Mouse (Mus musculus): ENCODE data around the gene Pprc1. TPM values are rescaled to one million over a fixed set of nuclear protein-coding genes. Genes with fewer than 3 reads are reported as not detected.

The Pprc1 gene
- polyA plus RNA-seq, 1 experiment: 44.1 TPM

DNA sequence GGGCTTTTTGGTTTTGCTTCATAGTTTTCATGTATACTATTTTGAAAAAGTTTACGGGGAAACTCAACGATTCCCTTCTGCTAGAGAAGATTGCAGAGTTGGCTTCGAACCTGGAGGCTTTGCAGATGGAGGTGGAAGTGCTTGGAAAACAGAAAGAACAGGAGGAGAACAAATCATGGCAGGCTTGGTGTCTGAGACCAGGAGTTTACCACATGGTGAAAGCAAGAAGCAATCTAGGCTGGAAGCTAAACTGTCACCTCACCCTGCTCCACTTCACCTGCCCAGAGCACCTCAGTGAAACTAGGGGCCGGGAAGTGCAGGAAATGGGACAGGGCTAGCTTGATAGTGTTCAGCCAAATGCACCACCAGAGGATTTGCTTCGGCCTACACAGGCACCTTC, 51.7 kb downstream of the Pprc1 start:
- Histone ChIP-seq H3K27ac (ENCODE audit: control insufficient read depth, insufficient read depth, low read length) (no peak overlapping the region), H3K4me1 (replicated peaks; ENCODE audit: control insufficient read depth, insufficient read depth, low read length) (no peaks in the 10 kb centered on the region), H3K4me3 (ENCODE audit: control insufficient read depth, insufficient read depth, low read length) (no peak overlapping the region), H3K36me3 (ENCODE audit: control insufficient read depth, insufficient read depth, low read length) (no peaks in the 10 kb centered on the region), H3K27me3 (ENCODE audit: control insufficient read depth, insufficient read depth, low read length) (no peaks in the 10 kb centered on the region)
- TF ChIP-seq POLR2A (IDR thresholded peaks at IDR 0.05; ENCODE audit: control insufficient read depth, extremely low read depth, insufficient read depth, low read length, poor library complexity): no peak
- no peak for TF ChIP-seq CTCF (IDR thresholded peaks at IDR 0.05; ENCODE audit: borderline replicate concordance, control insufficient read depth, extremely low read depth, insufficient read depth, low read length, poor library complexity)
- DNase-seq: no peak
- 90% methylated on average over 5 of the region's 5 CpGs for WGBS

DNA sequence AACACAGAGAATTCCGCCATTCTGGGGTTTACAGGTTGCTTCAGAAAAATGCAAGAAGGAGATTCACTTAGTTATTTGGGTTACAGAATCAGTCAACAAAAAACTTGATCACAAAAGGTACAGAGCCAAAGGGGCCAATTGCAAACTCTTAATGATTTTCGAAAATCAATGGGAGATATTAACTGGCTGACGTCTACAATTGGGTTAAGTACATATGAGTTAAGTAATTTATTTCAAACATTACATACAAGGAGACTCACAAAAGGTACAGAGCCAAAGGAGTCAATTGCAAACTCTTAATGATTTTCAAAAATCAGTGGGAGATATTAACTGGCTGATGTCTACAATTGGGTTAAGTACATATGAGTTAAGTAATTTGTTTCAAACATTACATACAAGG, 54.9 kb downstream of the Pprc1 start:
- Histone ChIP-seq H3K4me1 (replicated peaks; ENCODE audit: control insufficient read depth, insufficient read depth, low read length) (no peaks in the 10 kb centered on the region), H3K27ac (ENCODE audit: control insufficient read depth, insufficient read depth, low read length) (no peak overlapping the region), H3K4me3 (ENCODE audit: control insufficient read depth, insufficient read depth, low read length) (no peak overlapping the region), H3K36me3 (ENCODE audit: control insufficient read depth, insufficient read depth, low read length) (no peaks in the 10 kb centered on the region), H3K27me3 (ENCODE audit: control insufficient read depth, insufficient read depth, low read length) (no peaks in the 10 kb centered on the region)
- TF ChIP-seq CTCF (IDR thresholded peaks at IDR 0.05; ENCODE audit: borderline replicate concordance, control insufficient read depth, extremely low read depth, insufficient read depth, low read length, poor library complexity) (no peak), POLR2A (IDR thresholded peaks at IDR 0.05; ENCODE audit: control insufficient read depth, extremely low read depth, insufficient read depth, low read length, poor library complexity) (no peak)
- DNase-seq: no peak
- 98% methylated on average over 3 of the region's 3 CpGs for WGBS

DNA sequence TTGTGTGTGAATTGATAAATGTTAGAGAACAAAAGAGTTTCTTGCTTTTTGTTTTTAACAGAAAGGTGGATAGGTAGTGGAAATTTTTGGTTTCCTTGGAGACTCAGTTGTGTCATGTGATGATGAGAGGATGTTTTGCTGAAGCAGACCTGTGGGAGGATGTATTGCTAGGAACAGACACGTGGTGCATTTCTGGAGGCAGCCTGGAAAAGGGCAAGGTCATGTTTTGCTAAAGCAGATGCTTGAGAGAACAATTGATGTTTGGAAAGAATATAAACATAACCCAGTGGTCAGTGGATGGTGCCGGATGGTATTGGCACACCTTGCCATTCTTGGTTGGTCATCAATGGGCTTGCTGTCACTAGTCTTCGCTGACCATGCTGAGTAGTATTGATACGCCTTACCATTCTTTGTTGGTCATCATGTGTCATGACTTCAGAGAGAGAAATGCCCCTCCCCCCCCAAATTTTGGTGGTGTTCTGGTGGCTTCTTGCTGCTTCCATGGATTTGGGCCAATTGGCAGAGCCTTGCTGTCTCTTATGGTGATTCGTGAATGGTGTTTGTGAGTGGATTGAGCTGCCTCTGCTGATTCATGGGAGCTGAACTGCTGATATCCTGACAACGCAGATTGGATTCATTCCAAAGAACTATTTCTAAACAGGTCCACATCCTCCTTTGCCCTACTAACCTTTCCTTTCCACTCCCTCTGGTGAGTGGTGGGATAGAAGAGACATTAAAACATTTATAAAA, 58.9 kb downstream of the Pprc1 start:
- DNase-seq: no peak
- Histone ChIP-seq H3K4me3 (ENCODE audit: control insufficient read depth, insufficient read depth, low read length) (no peak overlapping the region), H3K36me3 (ENCODE audit: control insufficient read depth, insufficient read depth, low read length) (no peaks in the 10 kb centered on the region), H3K27me3 (ENCODE audit: control insufficient read depth, insufficient read depth, low read length) (no peaks in the 10 kb centered on the region), H3K27ac (ENCODE audit: control insufficient read depth, insufficient read depth, low read length) (no peak overlapping the region), H3K4me1 (replicated peaks; ENCODE audit: control insufficient read depth, insufficient read depth, low read length) (no peaks in the 10 kb centered on the region)
- TF ChIP-seq CTCF (IDR thresholded peaks at IDR 0.05; ENCODE audit: borderline replicate concordance, control insufficient read depth, extremely low read depth, insufficient read depth, low read length, poor library complexity): no peak
- TF ChIP-seq POLR2A (IDR thresholded peaks at IDR 0.05; ENCODE audit: control insufficient read depth, extremely low read depth, insufficient read depth, low read length, poor library complexity): no peak
- WGBS: 88% methylated on average over 6 of the region's 6 CpGs

DNA sequence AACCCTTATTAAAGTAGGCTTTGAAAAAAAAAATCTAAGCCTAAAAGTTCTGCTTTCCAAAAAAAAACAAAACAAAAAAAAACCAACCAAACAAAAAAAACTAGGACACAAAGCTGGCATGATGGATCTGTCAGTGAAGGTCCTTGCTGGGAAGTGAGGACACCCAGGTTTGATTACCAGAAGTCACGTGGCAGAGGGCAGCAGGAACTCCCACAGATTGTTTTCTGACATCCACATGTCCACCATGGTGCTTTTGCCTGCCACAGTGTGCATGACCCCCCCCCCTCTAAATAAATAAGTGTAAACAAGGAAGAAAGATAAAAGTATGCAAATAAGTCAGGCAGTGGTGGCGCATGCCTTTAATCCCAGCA, 59.5 kb downstream of the Pprc1 start:
- Histone ChIP-seq H3K27me3 (ENCODE audit: control insufficient read depth, insufficient read depth, low read length) (no peaks in the 10 kb centered on the region), H3K4me1 (replicated peaks; ENCODE audit: control insufficient read depth, insufficient read depth, low read length) (no peaks in the 10 kb centered on the region), H3K4me3 (ENCODE audit: control insufficient read depth, insufficient read depth, low read length) (no peak overlapping the region), H3K36me3 (ENCODE audit: control insufficient read depth, insufficient read depth, low read length) (no peaks in the 10 kb centered on the region), H3K27ac (ENCODE audit: control insufficient read depth, insufficient read depth, low read length) (no peak overlapping the region)
- DNase-seq: no peak
- TF ChIP-seq CTCF (IDR thresholded peaks at IDR 0.05; ENCODE audit: borderline replicate concordance, control insufficient read depth, extremely low read depth, insufficient read depth, low read length, poor library complexity) (no peak), POLR2A (IDR thresholded peaks at IDR 0.05; ENCODE audit: control insufficient read depth, extremely low read depth, insufficient read depth, low read length, poor library complexity) (no peak)
- WGBS: 91% methylated on average over 2 of the region's 2 CpGs

DNA sequence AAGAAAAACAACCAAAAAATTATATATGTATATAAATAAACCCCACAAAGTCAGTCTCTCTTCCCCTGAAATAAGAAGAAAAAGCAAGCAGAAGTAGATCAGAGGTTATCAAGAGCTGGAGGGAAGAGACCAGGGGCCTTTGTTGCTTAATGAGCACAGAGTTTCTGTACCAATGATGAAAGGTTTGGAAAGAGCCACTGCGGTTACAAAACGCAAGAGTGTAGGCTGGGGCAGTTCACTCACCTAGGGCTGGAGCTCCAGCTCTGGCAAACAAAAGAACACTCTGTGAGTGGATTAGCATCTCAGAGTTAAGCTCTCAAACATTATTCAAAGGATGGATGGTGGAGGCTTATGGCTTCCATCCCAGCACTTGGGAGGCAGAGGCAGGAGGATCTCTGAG, 65.5 kb downstream of the Pprc1 start:
- DNase-seq: no peak
- Histone ChIP-seq H3K36me3 (ENCODE audit: control insufficient read depth, insufficient read depth, low read length) (no peaks in the 10 kb centered on the region), H3K4me3 (ENCODE audit: control insufficient read depth, insufficient read depth, low read length) (no peak overlapping the region), H3K27me3 (ENCODE audit: control insufficient read depth, insufficient read depth, low read length) (no peaks in the 10 kb centered on the region), H3K27ac (ENCODE audit: control insufficient read depth, insufficient read depth, low read length) (no peak overlapping the region), H3K4me1 (replicated peaks; ENCODE audit: control insufficient read depth, insufficient read depth, low read length) (no peaks in the 10 kb centered on the region)
- TF ChIP-seq POLR2A (IDR thresholded peaks at IDR 0.05; ENCODE audit: control insufficient read depth, extremely low read depth, insufficient read depth, low read length, poor library complexity) (no peak), CTCF (IDR thresholded peaks at IDR 0.05; ENCODE audit: borderline replicate concordance, control insufficient read depth, extremely low read depth, insufficient read depth, low read length, poor library complexity) (no peak)
- WGBS: 91% methylated on average over 2 of the region's 2 CpGs

DNA sequence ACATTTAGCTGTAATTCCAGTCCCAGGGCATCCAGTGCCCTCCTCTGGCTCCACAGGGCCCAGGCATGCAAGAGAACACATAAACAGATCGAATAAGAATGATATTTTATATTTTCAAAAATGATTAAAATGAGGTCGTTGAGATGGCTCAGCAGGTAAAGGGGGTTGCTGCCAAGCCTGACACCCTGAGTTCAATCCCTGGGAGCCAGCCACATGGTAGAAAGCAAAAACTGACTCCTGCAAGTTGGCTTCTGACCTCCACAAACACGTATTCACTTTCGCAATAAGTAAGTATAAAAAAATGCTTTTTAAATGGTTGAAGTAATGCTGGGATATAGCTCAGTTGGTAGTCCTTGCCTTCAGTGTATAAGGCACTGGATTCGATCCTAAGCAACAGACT, 66.1 kb downstream of the Pprc1 start:
- H3K4me3 ChIP-seq (ENCODE audit: control insufficient read depth, insufficient read depth, low read length): no peak overlapping the region
- WGBS: 94% methylated on average over 5 of the region's 5 CpGs
- no peak overlapping the region for H3K27ac ChIP-seq (ENCODE audit: control insufficient read depth, insufficient read depth, low read length)
- no peak for DNase-seq
- no peaks in the 10 kb centered on the region for H3K4me1 ChIP-seq (replicated peaks; ENCODE audit: control insufficient read depth, insufficient read depth, low read length)
- H3K27me3 ChIP-seq (ENCODE audit: control insufficient read depth, insufficient read depth, low read length): no peaks in the 10 kb centered on the region
- TF ChIP-seq POLR2A (IDR thresholded peaks at IDR 0.05; ENCODE audit: control insufficient read depth, extremely low read depth, insufficient read depth, low read length, poor library complexity) (no peak), CTCF (IDR thresholded peaks at IDR 0.05; ENCODE audit: borderline replicate concordance, control insufficient read depth, extremely low read depth, insufficient read depth, low read length, poor library complexity) (no peak)
- H3K36me3 ChIP-seq (ENCODE audit: control insufficient read depth, insufficient read depth, low read length): no peaks in the 10 kb centered on the region

DNA sequence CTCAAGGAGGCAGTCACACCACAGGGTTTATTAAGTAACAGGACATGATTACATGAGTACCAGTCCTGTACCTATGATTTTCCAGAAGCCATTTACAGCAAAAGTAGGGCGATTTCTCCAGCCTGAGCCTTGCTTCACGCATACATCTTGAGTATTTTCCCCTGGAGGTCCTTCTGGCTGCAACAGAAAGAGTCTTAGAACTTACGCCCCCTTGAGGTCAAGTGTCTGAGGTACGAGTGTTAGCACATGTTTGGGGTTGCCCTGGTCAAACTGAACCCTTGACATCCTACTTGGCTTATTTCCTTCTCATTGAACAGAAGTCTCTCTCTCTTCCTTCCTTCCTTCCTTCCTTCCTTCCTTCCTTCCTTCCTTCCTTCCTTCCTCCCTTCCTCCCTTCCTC, 69.9 kb downstream of the Pprc1 start:
- H3K27ac ChIP-seq (ENCODE audit: control insufficient read depth, insufficient read depth, low read length): no peak overlapping the region
- WGBS: 75% methylated on average over 4 of the region's 4 CpGs
- TF ChIP-seq CTCF (IDR thresholded peaks at IDR 0.05; ENCODE audit: borderline replicate concordance, control insufficient read depth, extremely low read depth, insufficient read depth, low read length, poor library complexity) (no peak), POLR2A (IDR thresholded peaks at IDR 0.05; ENCODE audit: control insufficient read depth, extremely low read depth, insufficient read depth, low read length, poor library complexity) (no peak)
- no peak for DNase-seq
- H3K27me3 ChIP-seq (ENCODE audit: control insufficient read depth, insufficient read depth, low read length): no peaks in the 10 kb centered on the region
- H3K36me3 ChIP-seq (ENCODE audit: control insufficient read depth, insufficient read depth, low read length): no peaks in the 10 kb centered on the region
- no peaks in the 10 kb centered on the region for H3K4me1 ChIP-seq (replicated peaks; ENCODE audit: control insufficient read depth, insufficient read depth, low read length)
- no peak overlapping the region for H3K4me3 ChIP-seq (ENCODE audit: control insufficient read depth, insufficient read depth, low read length)
